Mouse (Mus musculus): Measurements from ENCODE around the gene Atp2b2. TPM values are rescaled to one million over a fixed set of nuclear protein-coding genes. Genes with fewer than 3 reads are reported as not detected.

The Atp2b2 gene
- total RNA-seq (2014; rRNA removed) (1.1 and 2.5 TPM in 2 replicates), polyA plus RNA-seq (2012; rRNA removed) (1.0 and 1.7 TPM in 2 replicates)

DNA sequence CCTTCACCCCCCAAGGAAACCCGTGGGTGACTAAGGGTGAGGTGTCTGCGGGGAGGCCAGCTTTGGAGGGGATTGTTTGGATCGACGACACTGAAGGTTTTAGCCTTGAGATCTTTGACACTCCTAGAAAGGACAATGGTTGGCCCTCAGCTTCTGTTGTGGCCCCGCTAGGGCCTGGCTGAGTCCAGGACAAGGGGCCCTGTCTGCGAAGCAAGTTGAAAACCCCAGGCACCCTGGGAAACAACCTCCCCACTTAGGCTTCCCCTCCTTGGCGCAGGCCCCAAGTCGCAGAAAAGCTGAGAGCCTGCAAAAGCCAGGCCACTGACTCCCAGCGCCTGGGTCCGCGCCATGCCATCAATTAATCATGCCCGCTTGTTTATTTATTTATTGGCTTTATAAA lies at the start of gene Atp2b2:
Atp2b2 (minus strand) TSS at position 282 of the 400 bp plus-strand sequence.
- TF ChIP-seq CTCF (IDR thresholded peaks at IDR 0.05; ENCODE audit: low read depth, low read length): no peak
- TF ChIP-seq POLR2A (IDR thresholded peaks at IDR 0.05; ENCODE audit: extremely low read depth, insufficient read depth, low read length): no peak
- H3K4me3 ChIP-seq (ENCODE audit: insufficient read depth, low read depth, low read length): no peak within 1 kb of the TSS
- H3K79me2 ChIP-seq (ENCODE audit: control insufficient read depth, insufficient read depth, low read length): no peaks in the 10 kb centered on the region
- no peaks in the 10 kb centered on the region for H3K36me3 ChIP-seq (ENCODE audit: control insufficient read depth, insufficient read depth, low read length)
- no peaks in the 10 kb centered on the region for H3K4me1 ChIP-seq (ENCODE audit: control insufficient read depth, insufficient read depth, low read length)
- WGBS: 26% methylated on average over 12 of the region's 12 CpGs
- H3K27me3 ChIP-seq (ENCODE audit: control insufficient read depth, insufficient read depth, low read length): peaks cover 10% of the 10 kb centered on the region; the same call in 1 of the 2 replicates
- H3K9ac ChIP-seq (ENCODE audit: low read depth, low read length): no peak within 1 kb of the TSS
- H3K27ac ChIP-seq (replicated peaks; ENCODE audit: insufficient read depth, low read depth, low read length): no peak within 1 kb of the TSS
- DNase-seq (ENCODE audit: extremely low read depth, low read depth, low spot score): no peak

DNA sequence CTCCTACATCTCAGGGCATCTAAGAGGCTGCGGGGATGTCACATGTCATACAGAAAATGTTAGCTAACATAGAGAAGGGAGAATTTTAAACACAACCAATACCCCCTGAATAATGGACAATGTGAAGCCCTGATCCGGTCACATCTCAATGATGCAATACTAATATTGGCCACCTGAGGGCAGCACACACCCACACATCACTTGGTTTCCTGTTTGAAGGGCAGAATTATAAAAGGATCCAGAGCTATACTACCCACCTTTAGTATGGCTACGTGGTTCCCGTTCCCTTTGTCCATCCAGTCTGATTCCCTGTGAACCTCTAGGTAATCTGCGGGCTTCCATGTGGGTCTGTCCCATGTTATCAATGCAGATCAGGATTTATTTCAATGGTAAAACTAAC lies 47.2 kb upstream of the Atp2b2 start:
- no peak overlapping the region for H3K4me3 ChIP-seq (ENCODE audit: insufficient read depth, low read depth, low read length)
- TF ChIP-seq CTCF (IDR thresholded peaks at IDR 0.05; ENCODE audit: low read depth, low read length): peak; percentile 64
- no peak for TF ChIP-seq POLR2A (IDR thresholded peaks at IDR 0.05; ENCODE audit: extremely low read depth, insufficient read depth, low read length)
- H3K36me3 ChIP-seq (ENCODE audit: control insufficient read depth, insufficient read depth, low read length): no peaks in the 10 kb centered on the region
- H3K79me2 ChIP-seq (ENCODE audit: control insufficient read depth, insufficient read depth, low read length): no peaks in the 10 kb centered on the region
- no peaks in the 10 kb centered on the region for H3K27me3 ChIP-seq (ENCODE audit: control insufficient read depth, insufficient read depth, low read length)
- WGBS: 20% methylated on average over 5 of the region's 5 CpGs
- peak; percentile 10 for DNase-seq (ENCODE audit: extremely low read depth, low read depth, low spot score)
- H3K9ac ChIP-seq (ENCODE audit: low read depth, low read length): no peak overlapping the region
- H3K27ac ChIP-seq (replicated peaks; ENCODE audit: insufficient read depth, low read depth, low read length): no peak overlapping the region
- H3K4me1 ChIP-seq (ENCODE audit: control insufficient read depth, insufficient read depth, low read length): no peaks in the 10 kb centered on the region

DNA sequence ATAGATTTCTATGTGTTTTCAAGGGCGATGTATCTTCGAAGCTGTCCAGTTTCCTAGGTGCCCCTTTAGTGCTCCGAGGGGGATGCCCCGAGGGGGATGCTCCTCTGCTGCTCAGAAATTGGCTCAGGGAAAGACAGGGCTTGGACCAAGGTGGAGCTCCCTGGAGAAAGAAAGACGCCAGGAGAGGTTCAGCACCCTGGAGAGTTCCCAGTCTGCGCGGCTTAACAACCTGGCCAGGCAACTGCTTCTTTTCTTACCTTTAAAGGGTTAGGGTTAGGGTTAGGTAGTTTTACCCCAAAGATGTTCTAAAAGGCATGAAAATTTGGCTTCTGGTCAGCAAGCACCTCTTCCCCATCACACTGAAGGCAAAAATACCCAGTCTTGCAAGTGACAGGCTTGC lies 44.7 kb upstream of the Atp2b2 start:
- Histone ChIP-seq H3K27me3 (ENCODE audit: control insufficient read depth, insufficient read depth, low read length) (no peaks in the 10 kb centered on the region), H3K4me3 (ENCODE audit: insufficient read depth, low read depth, low read length) (no peak overlapping the region), H3K79me2 (ENCODE audit: control insufficient read depth, insufficient read depth, low read length) (no peaks in the 10 kb centered on the region), H3K27ac (replicated peaks; ENCODE audit: insufficient read depth, low read depth, low read length) (no peak overlapping the region), H3K9ac (ENCODE audit: low read depth, low read length) (no peak overlapping the region), H3K36me3 (ENCODE audit: control insufficient read depth, insufficient read depth, low read length) (no peaks in the 10 kb centered on the region), H3K4me1 (ENCODE audit: control insufficient read depth, insufficient read depth, low read length) (no peaks in the 10 kb centered on the region)
- WGBS: 22% methylated on average over 7 of the region's 7 CpGs
- DNase-seq (ENCODE audit: extremely low read depth, low read depth, low spot score): peak; percentile 6
- TF ChIP-seq POLR2A (IDR thresholded peaks at IDR 0.05; ENCODE audit: extremely low read depth, insufficient read depth, low read length): no peak

DNA sequence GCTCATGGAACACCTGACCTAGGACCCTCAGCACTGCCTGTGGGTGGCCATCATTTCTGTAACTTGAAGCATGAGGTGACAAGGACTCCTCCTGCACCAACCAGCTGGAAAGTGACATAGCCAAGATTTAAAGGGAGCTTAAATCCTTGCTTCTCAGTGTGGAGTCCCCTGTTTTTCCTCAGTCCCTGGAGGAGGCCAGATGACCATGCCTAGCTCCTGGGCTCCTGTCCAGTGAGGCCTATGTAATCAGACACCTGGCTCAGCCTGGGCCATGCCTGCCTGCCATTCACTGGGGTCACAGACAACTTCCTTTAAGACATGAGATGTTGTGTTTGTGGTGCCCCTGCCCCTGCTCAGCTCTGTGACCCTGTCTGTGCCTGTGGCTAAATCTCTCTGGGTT lies 36.1 kb upstream of the Atp2b2 start:
- Histone ChIP-seq H3K27me3 (ENCODE audit: control insufficient read depth, insufficient read depth, low read length) (no peaks in the 10 kb centered on the region), H3K36me3 (ENCODE audit: control insufficient read depth, insufficient read depth, low read length) (no peaks in the 10 kb centered on the region), H3K79me2 (ENCODE audit: control insufficient read depth, insufficient read depth, low read length) (no peaks in the 10 kb centered on the region), H3K27ac (replicated peaks; ENCODE audit: insufficient read depth, low read depth, low read length) (no peak overlapping the region), H3K4me3 (ENCODE audit: insufficient read depth, low read depth, low read length) (no peak overlapping the region), H3K9ac (ENCODE audit: low read depth, low read length) (no peak overlapping the region), H3K4me1 (ENCODE audit: control insufficient read depth, insufficient read depth, low read length) (no peaks in the 10 kb centered on the region)
- DNase-seq (ENCODE audit: extremely low read depth, low read depth, low spot score): no peak
- TF ChIP-seq CTCF (IDR thresholded peaks at IDR 0.05; ENCODE audit: low read depth, low read length) (no peak), POLR2A (IDR thresholded peaks at IDR 0.05; ENCODE audit: extremely low read depth, insufficient read depth, low read length) (no peak)

DNA sequence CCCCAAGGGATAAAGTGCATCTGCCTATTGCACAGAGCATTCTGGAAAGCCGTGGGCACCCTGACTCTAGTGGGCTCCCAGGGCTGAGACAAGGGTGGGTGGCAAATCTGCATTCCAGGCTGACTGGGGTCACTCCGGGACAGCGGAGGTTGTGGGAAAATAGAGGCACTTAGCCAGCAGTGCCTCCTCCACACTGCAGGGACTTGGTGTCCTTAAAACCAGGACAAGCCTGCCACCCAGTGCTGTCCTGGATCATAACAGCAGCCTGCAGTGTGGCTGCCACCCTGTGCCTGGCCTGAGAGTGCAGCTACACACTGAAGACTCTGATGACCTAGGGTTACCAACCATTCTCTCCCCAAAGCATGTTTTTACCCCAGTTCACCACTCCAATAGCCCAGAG lies 34.1 kb upstream of the Atp2b2 start:
- Histone ChIP-seq H3K27ac (replicated peaks; ENCODE audit: insufficient read depth, low read depth, low read length) (no peak overlapping the region), H3K9ac (ENCODE audit: low read depth, low read length) (no peak overlapping the region), H3K4me1 (ENCODE audit: control insufficient read depth, insufficient read depth, low read length) (no peaks in the 10 kb centered on the region), H3K4me3 (ENCODE audit: insufficient read depth, low read depth, low read length) (no peak overlapping the region), H3K79me2 (ENCODE audit: control insufficient read depth, insufficient read depth, low read length) (no peaks in the 10 kb centered on the region), H3K36me3 (ENCODE audit: control insufficient read depth, insufficient read depth, low read length) (no peaks in the 10 kb centered on the region), H3K27me3 (ENCODE audit: control insufficient read depth, insufficient read depth, low read length) (no peaks in the 10 kb centered on the region)
- TF ChIP-seq CTCF (IDR thresholded peaks at IDR 0.05; ENCODE audit: low read depth, low read length) (peak; percentile 36), POLR2A (IDR thresholded peaks at IDR 0.05; ENCODE audit: extremely low read depth, insufficient read depth, low read length) (no peak)
- DNase-seq (ENCODE audit: extremely low read depth, low read depth, low spot score): no peak
- WGBS: 53% methylated on average over 3 of the region's 3 CpGs

DNA sequence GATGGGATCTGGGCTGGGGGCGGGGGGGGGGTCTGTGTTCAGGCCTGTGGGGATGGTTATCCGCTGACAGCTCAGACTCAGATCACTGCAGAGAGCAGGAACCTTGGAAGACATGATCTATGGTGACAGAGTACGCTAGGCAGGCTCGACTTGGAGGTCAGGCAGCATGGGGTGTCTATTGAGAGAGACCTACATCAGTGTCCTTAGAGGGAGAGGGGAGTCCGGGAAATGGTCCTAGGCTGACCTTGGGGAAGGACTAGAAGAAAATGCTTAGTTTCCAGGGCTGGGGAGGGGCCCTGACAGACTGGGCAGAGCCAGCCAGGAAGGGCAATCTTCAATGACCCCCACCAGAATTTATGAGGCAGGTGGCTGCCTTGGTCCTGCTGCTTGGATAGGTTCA lies 33.6 kb upstream of the Atp2b2 start:
- H3K36me3 ChIP-seq (ENCODE audit: control insufficient read depth, insufficient read depth, low read length): no peaks in the 10 kb centered on the region
- H3K27me3 ChIP-seq (ENCODE audit: control insufficient read depth, insufficient read depth, low read length): no peaks in the 10 kb centered on the region
- no peak overlapping the region for H3K27ac ChIP-seq (replicated peaks; ENCODE audit: insufficient read depth, low read depth, low read length)
- DNase-seq (ENCODE audit: extremely low read depth, low read depth, low spot score): no peak
- WGBS: 52% methylated on average over 5 of the region's 5 CpGs
- H3K79me2 ChIP-seq (ENCODE audit: control insufficient read depth, insufficient read depth, low read length): no peaks in the 10 kb centered on the region
- no peak for TF ChIP-seq POLR2A (IDR thresholded peaks at IDR 0.05; ENCODE audit: extremely low read depth, insufficient read depth, low read length)
- TF ChIP-seq CTCF (IDR thresholded peaks at IDR 0.05; ENCODE audit: low read depth, low read length): no peak
- H3K4me1 ChIP-seq (ENCODE audit: control insufficient read depth, insufficient read depth, low read length): no peaks in the 10 kb centered on the region
- no peak overlapping the region for H3K4me3 ChIP-seq (ENCODE audit: insufficient read depth, low read depth, low read length)
- no peak overlapping the region for H3K9ac ChIP-seq (ENCODE audit: low read depth, low read length)
